Mouse (Mus musculus): ENCODE data around the gene Rab10.

Gene Rab10

GRCm38 (mm10) chr12:3239544-3239943 is 70.2 kb downstream of the Rab10 start:
- in situ Hi-C loops (cut with MboI; ENCODE audit: unreplicated experiment in 2 of 2) = loop anchor here (5.0 to 25.0 kb wide), 7 partner anchors 118 to 998 kb away; partner anchors contain the start of genes Dnajc27 (in 2 of the 2), Asxl2 (in 1 of the 2), Cenpo (in 1 of the 2) and Kif3c (in 1 of the 2)

GRCm38 (mm10) chr12:3238361-3239051 is 71.3 kb downstream of the Rab10 start:
- in situ Hi-C loops (cut with MboI; ENCODE audit: unreplicated experiment in 2 of 2) = loop anchor here (5.0 to 25.0 kb wide), 7 partner anchors 119 to 999 kb away; partner anchors contain the start of genes Dnajc27 (in 2 of the 2), Asxl2 (in 1 of the 2), Cenpo (in 1 of the 2) and Kif3c (in 1 of the 2)

DNA sequence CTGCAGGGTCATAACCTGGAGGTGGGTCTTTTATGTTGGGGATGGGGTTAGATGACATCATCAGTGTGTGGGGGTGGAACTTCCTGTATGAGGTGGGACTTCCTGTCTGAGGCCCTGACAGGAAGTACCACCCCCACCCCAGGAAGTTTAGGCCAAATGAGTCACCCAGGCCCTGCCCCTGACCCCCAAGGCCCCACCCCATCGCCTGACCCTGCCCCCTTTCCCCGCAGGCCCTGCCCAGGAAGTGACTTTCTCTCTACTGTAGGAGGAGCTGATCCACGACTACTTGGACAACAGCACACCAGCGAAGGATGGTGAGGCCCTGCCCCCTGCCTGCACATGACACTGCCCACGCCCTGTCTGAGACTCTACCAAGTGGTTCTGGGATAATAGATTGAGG is 72.0 kb downstream of the Rab10 start:
- in situ Hi-C loops (cut with MboI; ENCODE audit: unreplicated experiment in 2 of 2) = loop anchor here (5.0 to 25.0 kb wide), 7 partner anchors 120 to 1000 kb away; partner anchors contain the start of genes Dnajc27 (in 2 of the 2), Asxl2 (in 1 of the 2), Cenpo (in 1 of the 2) and Kif3c (in 1 of the 2)

DNA sequence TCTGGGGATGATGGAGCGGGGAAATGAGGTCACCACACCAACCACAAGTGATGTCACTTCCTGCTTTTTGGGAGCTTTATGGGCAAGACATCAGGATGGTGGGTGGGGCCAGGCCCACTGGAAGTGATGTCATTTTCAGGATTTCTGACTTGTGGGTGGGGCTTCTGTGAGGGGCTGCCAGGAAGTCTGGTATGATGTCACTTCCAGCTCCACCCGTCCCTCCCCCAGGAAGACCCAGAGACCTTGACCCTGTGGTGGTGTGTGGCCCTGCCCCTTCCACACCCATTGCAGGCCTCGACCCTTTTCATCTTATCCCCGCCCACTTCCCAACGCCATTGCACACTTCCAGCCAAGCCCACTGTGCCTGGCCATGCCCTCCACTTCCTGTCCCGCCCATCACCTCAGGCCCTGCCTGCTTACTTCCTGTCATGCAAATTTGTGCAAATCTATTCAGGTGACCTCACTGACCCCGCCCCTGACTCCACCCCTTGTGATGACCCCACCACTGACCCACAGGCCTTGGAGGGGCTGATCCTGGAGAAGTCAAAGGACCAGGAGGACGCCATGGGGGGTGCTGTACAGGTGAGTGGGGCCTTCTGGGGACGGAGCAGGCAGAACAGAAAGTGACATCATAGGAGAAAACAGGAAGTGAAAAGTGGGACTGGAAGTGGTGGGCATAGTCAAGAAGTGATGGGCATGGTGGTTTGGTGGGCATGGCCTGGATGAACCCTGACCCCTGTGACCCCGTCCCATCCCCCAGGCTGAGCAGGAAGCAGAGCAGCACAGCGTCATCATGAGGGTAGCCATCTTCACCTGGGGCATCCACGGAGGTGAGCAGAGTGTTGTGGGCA is 72.7 kb downstream of the Rab10 start:
- in situ Hi-C loops (cut with MboI; ENCODE audit: unreplicated experiment in 2 of 2) = loop anchor here (5.0 to 25.0 kb wide), 7 partner anchors 120 to 1000 kb away; partner anchors contain the start of genes Dnajc27 (in 2 of the 2), Asxl2 (in 1 of the 2), Cenpo (in 1 of the 2) and Kif3c (in 1 of the 2)

DNA sequence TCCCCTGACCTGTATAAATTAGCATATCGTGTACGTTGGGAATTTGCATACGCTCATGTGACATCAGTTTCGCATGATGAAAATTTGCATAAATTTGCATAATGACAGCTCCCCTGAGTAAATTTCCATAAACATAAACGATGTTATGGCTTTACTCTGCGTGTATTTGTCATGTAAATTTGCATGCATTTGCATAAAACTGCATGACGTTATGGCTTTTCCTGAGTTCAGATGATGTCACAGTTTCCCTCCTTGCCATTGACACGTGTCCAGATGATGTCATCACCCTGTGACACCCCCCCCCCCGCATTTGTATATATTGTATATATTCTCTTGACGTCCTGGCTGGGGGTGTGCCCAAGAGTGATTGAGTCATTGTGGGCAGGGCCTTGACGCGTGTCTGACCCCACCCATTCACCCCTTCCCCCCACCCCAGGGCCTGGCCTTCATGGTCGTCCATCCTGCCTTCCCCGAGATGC is 73.6 kb downstream of the Rab10 start:
- in situ Hi-C loops (cut with MboI; ENCODE audit: unreplicated experiment in 2 of 2) = loop anchor here (5.0 to 25.0 kb wide), 7 partner anchors 121 to 1001 kb away; partner anchors contain the start of genes Dnajc27 (in 2 of the 2), Asxl2 (in 1 of the 2), Cenpo (in 1 of the 2) and Kif3c (in 1 of the 2)

DNA sequence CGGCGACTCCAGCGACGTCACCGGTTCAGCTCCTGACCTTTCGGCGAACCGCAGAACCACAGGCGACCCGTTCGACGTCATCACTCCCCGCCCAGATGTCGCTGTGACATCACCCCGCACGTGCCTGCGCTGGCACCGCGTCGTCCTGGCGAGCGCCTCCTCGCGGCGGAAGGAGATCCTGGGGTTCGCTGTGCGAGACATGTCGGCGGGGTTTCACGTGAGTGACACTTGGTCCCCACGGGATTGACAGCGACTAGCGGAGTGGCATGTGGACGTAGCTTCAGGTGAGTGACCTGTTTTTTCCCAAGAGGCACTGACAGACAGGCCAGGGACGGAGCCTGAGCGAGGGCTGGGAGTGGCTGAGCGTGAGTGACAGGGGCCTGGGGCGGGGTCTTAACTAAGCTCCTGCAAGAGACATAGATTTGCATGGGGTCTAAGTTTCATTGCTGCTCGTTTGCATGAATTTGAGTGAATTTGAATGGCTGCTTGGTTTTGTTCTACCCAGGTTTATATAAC is 74.1 kb downstream of the Rab10 start:
- in situ Hi-C loops (cut with MboI; ENCODE audit: unreplicated experiment in 2 of 2) = loop anchor here (5.0 to 25.0 kb wide), 7 partner anchors 122 to 1002 kb away; partner anchors contain the start of genes Dnajc27 (in 2 of the 2), Asxl2 (in 1 of the 2), Cenpo (in 1 of the 2) and Kif3c (in 1 of the 2)

DNA sequence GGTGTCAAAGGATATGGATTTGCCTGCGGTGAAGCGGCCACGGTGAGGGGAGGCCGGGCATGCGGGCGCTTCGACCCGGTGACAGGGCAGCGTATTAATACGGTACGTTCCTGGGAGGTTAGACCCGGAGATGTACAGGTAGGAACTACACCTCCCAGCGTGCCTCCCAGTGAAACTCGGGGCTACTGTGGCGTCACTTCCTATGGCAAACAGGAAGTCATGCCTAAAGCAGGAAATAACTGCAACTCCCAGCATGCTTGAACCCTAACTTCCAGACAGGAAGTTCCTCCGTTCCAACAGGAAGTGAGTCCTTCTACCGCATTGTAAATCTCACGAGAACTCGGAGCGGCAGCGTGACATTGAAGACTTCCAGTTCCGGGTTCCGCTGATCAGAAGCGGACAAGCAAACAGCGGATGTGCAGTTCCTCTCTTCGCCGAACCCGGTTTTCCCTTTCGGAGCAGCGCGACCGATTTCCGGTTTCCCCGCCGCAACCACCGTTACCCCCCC is 74.6 kb downstream of the Rab10 start:
- in situ Hi-C loops (cut with MboI; ENCODE audit: unreplicated experiment in 2 of 2) = loop anchor here (5.0 to 25.0 kb wide), 7 partner anchors 122 to 1002 kb away; partner anchors contain the start of genes Dnajc27 (in 2 of the 2), Asxl2 (in 1 of the 2), Cenpo (in 1 of the 2) and Kif3c (in 1 of the 2)

- in situ Hi-C loops (cut with MboI; ENCODE audit: unreplicated experiment in 2 of 2) = loop anchor here (10.0 to 25.0 kb wide), 4 partner anchors 131 to 1003 kb away; partner anchors contain the start of genes Dnajc27 (in 2 of the 2), Cenpo (in 1 of the 2), Kif3c (in 1 of the 2) and Ptrhd1 (in 1 of the 2)
Measured at GRCm38 (mm10) chr12:3234061-3234460, 75.7 kb downstream of the Rab10 start.

DNA sequence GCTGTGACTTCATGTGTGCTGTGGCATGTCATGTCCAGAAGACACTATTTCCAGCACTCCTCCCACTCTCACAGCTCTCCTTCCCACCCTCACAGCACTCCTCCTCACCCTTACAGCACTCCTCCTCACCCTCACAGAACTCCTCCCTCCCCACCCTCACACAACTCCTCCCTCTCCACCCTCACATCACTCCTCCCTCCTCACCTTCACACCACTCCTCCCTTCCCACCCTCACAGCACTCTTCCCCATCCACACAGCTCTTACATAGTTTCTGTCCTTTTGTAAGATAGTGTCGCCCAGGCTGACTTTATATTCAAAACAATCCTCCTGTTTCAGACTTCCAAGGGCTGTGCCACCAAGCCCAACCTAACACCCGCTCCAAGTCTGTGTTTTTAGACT is 86.4 kb downstream of the Rab10 start:
- in situ Hi-C loops (cut with MboI; ENCODE audit: unreplicated experiment in 2 of 2) = no loop called here

DNA sequence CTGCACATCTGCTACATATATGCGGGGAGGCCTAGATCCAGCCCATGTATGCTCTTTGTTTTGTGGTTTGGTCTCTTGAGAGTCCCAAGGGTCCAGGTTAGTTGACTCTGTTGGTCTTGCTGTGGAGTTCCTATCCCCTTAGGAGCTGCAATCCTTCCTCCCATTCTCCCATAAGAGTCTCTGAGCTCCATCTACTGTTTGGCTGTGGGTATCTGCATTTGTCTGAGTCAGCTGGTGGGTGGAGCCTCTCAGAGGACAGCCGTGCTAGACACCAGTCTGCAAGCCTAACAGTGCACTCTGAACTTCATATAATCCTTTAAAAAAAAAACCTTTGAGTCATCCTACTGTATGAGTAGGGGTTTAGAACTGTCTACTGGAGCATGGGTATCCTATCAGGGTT is 99.6 kb downstream of the Rab10 start:
- in situ Hi-C loops (cut with MboI; ENCODE audit: unreplicated experiment in 2 of 2) = no loop called here

GRCm38 (mm10) chr12:3209163-3209562 is 100.6 kb downstream of the Rab10 start:
- in situ Hi-C loops (cut with MboI; ENCODE audit: unreplicated experiment in 2 of 2) = no loop called here

Measured in v-Abl transformed pro-B cells (cell line).